Mouse (Mus musculus): ENCODE data around the gene Gucy1b1. TPM values are rescaled to one million over a fixed set of nuclear protein-coding genes. Genes with fewer than 3 reads are reported as not detected.

The Gucy1b1 gene
- total and polyA plus RNA-seq, 2 experiments from 2014 or later, result 15.6 to 24.3 TPM

GRCm38 (mm10) chr3:82061402-82062180 lies 12.9 kb downstream of the Gucy1b1 start:
- DNase-seq (ENCODE audit: low spot score) (no peak), ATAC-seq (ENCODE audit: insufficient read depth, low read depth) (peak; percentile 51; the same call in 1 of the 2 replicates)
- H3K36me3 ChIP-seq (replicated peaks; ENCODE audit: control insufficient read depth, insufficient read depth, low read length), result no peaks in the 10 kb centered on the region
- H3K27ac ChIP-seq (ENCODE audit: low read depth), result peak overlapping the region; percentile 19; the same call in 1 of the 2 replicates
- H3K4me1 ChIP-seq (ENCODE audit: control insufficient read depth, insufficient read depth), result peaks cover 30% of the 10 kb centered on the region
- no peak overlapping the region for H3K4me3 ChIP-seq (ENCODE audit: low read depth, low read length)
- H3K4me2 ChIP-seq (ENCODE audit: low read depth, low read length), result no peak overlapping the region
- 17% methylated on average over 9 of the region's 9 CpGs for WGBS
- TF ChIP-seq CTCF (IDR thresholded peaks at IDR 0.05; ENCODE audit: low read depth), result no peak
- no peak for TF ChIP-seq EP300 (IDR thresholded peaks at IDR 0.05; ENCODE audit: low read depth)
- no peaks in the 10 kb centered on the region for H3K9me3 ChIP-seq (replicated peaks; ENCODE audit: control insufficient read depth, low read length)
- no peak overlapping the region for H3K9ac ChIP-seq (replicated peaks; ENCODE audit: low read depth, low read length)
- H3K27me3 ChIP-seq (ENCODE audit: control insufficient read depth, insufficient read depth, low read length), result no peaks in the 10 kb centered on the region

- Histone ChIP-seq H3K4me2 (ENCODE audit: low read depth, low read length) (no peak overlapping the region), H3K4me1 (ENCODE audit: control insufficient read depth, insufficient read depth) (peaks cover 19% of the 10 kb centered on the region), H3K9ac (replicated peaks; ENCODE audit: low read depth, low read length) (no peak overlapping the region), H3K9me3 (replicated peaks; ENCODE audit: control insufficient read depth, low read length) (no peaks in the 10 kb centered on the region), H3K36me3 (replicated peaks; ENCODE audit: control insufficient read depth, insufficient read depth, low read length) (no peaks in the 10 kb centered on the region), H3K27ac (ENCODE audit: low read depth) (peak overlapping the region; percentile 56), H3K27me3 (ENCODE audit: control insufficient read depth, insufficient read depth, low read length) (no peaks in the 10 kb centered on the region), H3K4me3 (ENCODE audit: low read depth, low read length) (no peak overlapping the region)
- ATAC-seq (ENCODE audit: insufficient read depth, low read depth) (peak; percentile 80), DNase-seq (ENCODE audit: low spot score) (peak; percentile 84)
- 7% methylated on average over 5 of the region's 5 CpGs for WGBS
- TF ChIP-seq CTCF (IDR thresholded peaks at IDR 0.05; ENCODE audit: low read depth) (no peak), EP300 (IDR thresholded peaks at IDR 0.05; ENCODE audit: low read depth) (no peak)
Measured at GRCm38 (mm10) chr3:82057201-82057600, 17.3 kb downstream of the Gucy1b1 start.

- TF ChIP-seq CTCF (IDR thresholded peaks at IDR 0.05; ENCODE audit: low read depth) (no peak), EP300 (IDR thresholded peaks at IDR 0.05; ENCODE audit: low read depth) (no peak)
- DNase-seq (ENCODE audit: low spot score) (no peak), ATAC-seq (ENCODE audit: insufficient read depth, low read depth) (no peak)
- Histone ChIP-seq H3K4me3 (ENCODE audit: low read depth, low read length) (no peak overlapping the region), H3K36me3 (replicated peaks; ENCODE audit: control insufficient read depth, insufficient read depth, low read length) (0 out of 2 replicates have a peak, but pooled peaks cover 4% of the 10 kb centered on the region), H3K9me3 (replicated peaks; ENCODE audit: control insufficient read depth, low read length) (no peaks in the 10 kb centered on the region), H3K4me2 (ENCODE audit: low read depth, low read length) (no peak overlapping the region), H3K27ac (ENCODE audit: low read depth) (no peak overlapping the region), H3K9ac (replicated peaks; ENCODE audit: low read depth, low read length) (no peak overlapping the region), H3K27me3 (ENCODE audit: control insufficient read depth, insufficient read depth, low read length) (no peaks in the 10 kb centered on the region), H3K4me1 (ENCODE audit: control insufficient read depth, insufficient read depth) (peaks cover 12% of the 10 kb centered on the region)
- 29% methylated on average over 5 of the region's 5 CpGs for WGBS
Measured at GRCm38 (mm10) chr3:82054283-82054974, 20.1 kb downstream of the Gucy1b1 start.

GRCm38 (mm10) chr3:82052029-82052428 lies 22.5 kb downstream of the Gucy1b1 start:
- whole genome bisulfite sequencing, result 67% methylated on average over 2 of the region's 2 CpGs
- Histone ChIP-seq H3K9ac (replicated peaks; ENCODE audit: low read depth, low read length) (no peak overlapping the region), H3K36me3 (replicated peaks; ENCODE audit: control insufficient read depth, insufficient read depth, low read length) (0 out of 2 replicates have a peak, but pooled peaks cover 4% of the 10 kb centered on the region), H3K4me1 (ENCODE audit: control insufficient read depth, insufficient read depth) (peaks cover under 1% of the 10 kb centered on the region; the same call in 1 of the 2 replicates), H3K27me3 (ENCODE audit: control insufficient read depth, insufficient read depth, low read length) (no peaks in the 10 kb centered on the region), H3K4me3 (ENCODE audit: low read depth, low read length) (no peak overlapping the region), H3K4me2 (ENCODE audit: low read depth, low read length) (no peak overlapping the region), H3K27ac (ENCODE audit: low read depth) (no peak overlapping the region), H3K9me3 (replicated peaks; ENCODE audit: control insufficient read depth, low read length) (no peaks in the 10 kb centered on the region)
- TF ChIP-seq CTCF (IDR thresholded peaks at IDR 0.05; ENCODE audit: low read depth) (no peak), EP300 (IDR thresholded peaks at IDR 0.05; ENCODE audit: low read depth) (no peak)
- DNase-seq (ENCODE audit: low spot score) (no peak), ATAC-seq (ENCODE audit: insufficient read depth, low read depth) (no peak)

- ATAC-seq (ENCODE audit: insufficient read depth, low read depth) (no peak), DNase-seq (ENCODE audit: low spot score) (no peak)
- TF ChIP-seq CTCF (IDR thresholded peaks at IDR 0.05; ENCODE audit: low read depth), result no peak
- no peak for TF ChIP-seq EP300 (IDR thresholded peaks at IDR 0.05; ENCODE audit: low read depth)
- Histone ChIP-seq H3K27ac (ENCODE audit: low read depth) (no peak overlapping the region), H3K4me3 (ENCODE audit: low read depth, low read length) (no peak overlapping the region), H3K9ac (replicated peaks; ENCODE audit: low read depth, low read length) (no peak overlapping the region), H3K4me2 (ENCODE audit: low read depth, low read length) (no peak overlapping the region), H3K4me1 (ENCODE audit: control insufficient read depth, insufficient read depth) (no peaks in the 10 kb centered on the region), H3K36me3 (replicated peaks; ENCODE audit: control insufficient read depth, insufficient read depth, low read length) (peaks cover 4% of the 10 kb centered on the region; the same call in 1 of the 2 replicates), H3K9me3 (replicated peaks; ENCODE audit: control insufficient read depth, low read length) (no peaks in the 10 kb centered on the region), H3K27me3 (ENCODE audit: control insufficient read depth, insufficient read depth, low read length) (no peaks in the 10 kb centered on the region)
Measured at GRCm38 (mm10) chr3:82051468-82051867, 23.0 kb downstream of the Gucy1b1 start.

All from heart, postnatal 0 days (tissue).